Mouse (Mus musculus) heart, adult 18-20 months (tissue): ENCODE results near the gene Kntc1. TPM values are rescaled to one million over a fixed set of nuclear protein-coding genes. Genes with fewer than 3 reads are reported as not detected.

ENCODE experiments used
- DNase-seq, 2 experiments: peaks; one replicate each; pipeline ENCODE4 v3.0.0; 2021 to 2022; ENCODE audit warnings: mixed read lengths in 1 of 2
- total RNA-seq, 2 experiments: library from RNA; stranded (reverse); gene quantifications; 2 replicates each; pipeline ENCODE4 v1.2.3; 2021

Kntc1 gene
- total RNA-seq, 2 experiments from 2014 or later: 0.31 to 0.97 TPM

GRCm38 (mm10) chr5:123808541-123808940 lies 59.0 kb downstream of the Kntc1 start:
- DNase-seq: no peak

- DNase-seq: no peak
Observed at GRCm38 (mm10) chr5:123809156-123809555, 59.6 kb downstream of the Kntc1 start.

- DNase-seq: no peak
Observed at GRCm38 (mm10) chr5:123816891-123817290, 67.4 kb downstream of the Kntc1 start.

- no peak for DNase-seq
Observed at GRCm38 (mm10) chr5:123818941-123819577, 69.5 kb downstream of the Kntc1 start.

- no peak for DNase-seq
Observed at GRCm38 (mm10) chr5:123820501-123821263, 71.2 kb downstream of the Kntc1 start.

- no peak for DNase-seq
Observed at GRCm38 (mm10) chr5:123821264-123821571, 71.7 kb downstream of the Kntc1 start.

GRCm38 (mm10) chr5:123822706-123823105 lies 73.2 kb downstream of the Kntc1 start:
- DNase-seq: no peak

GRCm38 (mm10) chr5:123827659-123828091 lies 78.2 kb downstream of the Kntc1 start:
- peak; percentile 43 to 52 for DNase-seq

GRCm38 (mm10) chr5:123832309-123832708 lies 82.8 kb downstream of the Kntc1 start:
- DNase-seq: no peak

GRCm38 (mm10) chr5:123834836-123835235 lies 85.3 kb downstream of the Kntc1 start:
- DNase-seq: no peak

- DNase-seq: no peak
Observed at GRCm38 (mm10) chr5:123837371-123837770, 87.9 kb downstream of the Kntc1 start.

GRCm38 (mm10) chr5:123842221-123842934 lies 92.9 kb downstream of the Kntc1 start:
- DNase-seq: no peak

- no peak for DNase-seq
Observed at GRCm38 (mm10) chr5:123842935-123843282, 93.4 kb downstream of the Kntc1 start.

GRCm38 (mm10) chr5:123843816-123844215 lies 94.3 kb downstream of the Kntc1 start:
- DNase-seq: peak in 1 of 2 experiments; percentile 13

GRCm38 (mm10) chr5:123844316-123844715 lies 94.8 kb downstream of the Kntc1 start:
- no peak for DNase-seq

- DNase-seq: no peak
Observed at GRCm38 (mm10) chr5:123851398-123851797, 101.9 kb downstream of the Kntc1 start.

- no peak for DNase-seq
Observed at GRCm38 (mm10) chr5:123853877-123854504, 104.5 kb downstream of the Kntc1 start.

GRCm38 (mm10) chr5:123854511-123854910 lies 105.0 kb downstream of the Kntc1 start:
- no peak for DNase-seq

- DNase-seq: no peak
Observed at GRCm38 (mm10) chr5:123858798-123859197, 109.3 kb downstream of the Kntc1 start.

- peak in 1 of 2 experiments; percentile 54 for DNase-seq
Observed at GRCm38 (mm10) chr5:123862374-123863350, 113.1 kb downstream of the Kntc1 start.

GRCm38 (mm10) chr5:123863934-123864333 lies 114.4 kb downstream of the Kntc1 start:
- DNase-seq: no peak

GRCm38 (mm10) chr5:123865365-123865764 lies 115.8 kb downstream of the Kntc1 start, which contains the start of gene Hcar2:
Gene Hcar2, minus strand, starts transcription at chr5:123865499.
- DNase-seq: no peak
